Mouse (Mus musculus): Measurements from ENCODE around the gene Cpne1.
"Not testable (repeated sequence)": the region's sequence is repeated elsewhere in the genome, so short reads cannot be mapped to it uniquely, and the experiment has no call there.

The Cpne1 gene

GRCm38 (mm10) chr2:156111358-156112079, at the start of gene Cpne1, which contains the start of gene Rbm12:
Gene Cpne1, minus strand, starts transcription at chr2:156111965.
Gene Rbm12, minus strand, starts transcription at chr2:156111978.
- DNase-seq, result peak; percentile 87

- no peak for DNase-seq
Measured at GRCm38 (mm10) chr2:156151538-156151937, 39.8 kb upstream of the Cpne1 start.

DNA sequence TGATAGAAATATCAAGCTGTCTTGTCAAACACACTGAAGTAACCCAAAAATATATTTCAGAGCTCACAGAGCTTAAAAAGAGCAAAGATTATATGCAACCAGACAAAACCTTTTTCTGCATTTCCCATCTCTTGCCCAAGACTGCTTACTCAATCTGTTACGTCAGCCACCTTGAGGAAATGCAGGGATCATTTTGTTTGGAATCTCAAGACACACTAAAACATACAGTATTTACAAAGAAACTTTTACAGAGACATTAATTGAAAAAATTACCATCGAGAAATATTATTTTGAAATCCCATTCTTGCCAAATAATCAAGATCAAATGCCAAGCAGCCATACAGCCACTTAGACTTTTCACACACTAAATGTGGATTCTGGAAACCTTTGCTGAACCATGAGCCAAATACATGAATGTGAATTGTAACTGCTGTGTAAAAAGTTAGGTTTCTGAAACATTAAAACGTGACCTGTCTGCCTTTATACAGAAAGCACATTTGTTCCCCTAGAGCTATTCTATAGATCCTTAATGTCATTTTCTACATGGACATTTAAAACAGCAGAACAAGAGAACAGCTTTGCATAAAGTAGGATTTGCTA, 35.7 kb upstream of the Cpne1 start:
- no peak for DNase-seq

- DNase-seq, result no peak
Measured at GRCm38 (mm10) chr2:156146272-156146989, 34.7 kb upstream of the Cpne1 start.

DNA sequence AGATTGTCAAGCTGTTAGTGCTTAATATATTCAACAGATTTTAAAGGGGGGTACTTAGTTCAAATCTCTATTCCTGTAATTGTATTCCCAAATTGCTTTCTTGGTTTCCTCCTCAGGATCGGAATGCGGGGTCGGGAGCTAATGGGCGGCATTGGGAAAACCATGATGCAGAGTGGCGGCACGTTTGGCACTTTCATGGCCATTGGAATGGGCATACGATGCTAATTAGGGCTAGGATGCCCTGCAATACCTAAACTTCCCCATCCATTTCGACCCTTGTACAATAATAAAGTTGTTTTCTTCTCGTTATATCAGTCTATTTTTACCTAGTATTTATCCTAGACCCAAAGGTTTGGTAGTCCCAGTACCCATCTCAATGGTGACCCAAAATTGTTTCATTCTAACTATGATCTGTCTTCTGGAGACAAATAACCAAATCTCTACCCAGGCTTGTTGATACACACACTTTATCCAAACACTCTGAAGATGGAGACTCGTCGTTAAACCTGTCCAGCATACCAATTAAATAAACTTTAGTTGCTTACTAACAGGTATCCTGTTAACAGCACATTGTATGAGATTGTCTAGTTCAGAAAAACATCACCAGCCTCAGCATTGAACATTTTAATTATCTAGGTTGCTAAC, 33.8 kb upstream of the Cpne1 start:
- no peak for DNase-seq

GRCm38 (mm10) chr2:156143953-156144724, 32.4 kb upstream of the Cpne1 start, which contains the start of the genes Romo1 and Nfs1:
Gene Romo1, plus strand, starts transcription at chr2:156144039.
Gene Nfs1, minus strand, starts transcription at chr2:156144186.
- DNase-seq, result peak; percentile 92

DNA sequence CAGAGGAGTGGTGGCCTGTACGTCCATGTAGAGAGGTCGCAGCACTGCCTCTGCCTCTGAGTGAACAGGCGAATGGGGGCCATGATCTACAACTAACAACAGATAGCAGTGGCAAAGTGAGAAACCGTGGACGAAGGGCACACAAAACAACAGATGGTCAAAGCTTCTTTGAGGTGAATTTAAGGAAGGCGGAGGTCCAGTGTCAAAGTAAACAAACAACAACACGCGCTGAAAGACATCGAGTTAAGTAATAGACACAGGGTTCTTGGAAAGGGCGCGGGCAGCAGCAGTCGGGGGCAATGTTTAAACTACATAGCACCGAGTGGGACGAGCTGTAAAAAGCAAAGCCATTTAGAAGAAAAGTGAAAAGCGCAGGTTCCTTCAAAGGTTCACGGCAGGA, 31.6 kb upstream of the Cpne1 start:
- DNase-seq, result no peak

GRCm38 (mm10) chr2:156142820-156143219, 31.1 kb upstream of the Cpne1 start:
- DNase-seq, result no peak

DNA sequence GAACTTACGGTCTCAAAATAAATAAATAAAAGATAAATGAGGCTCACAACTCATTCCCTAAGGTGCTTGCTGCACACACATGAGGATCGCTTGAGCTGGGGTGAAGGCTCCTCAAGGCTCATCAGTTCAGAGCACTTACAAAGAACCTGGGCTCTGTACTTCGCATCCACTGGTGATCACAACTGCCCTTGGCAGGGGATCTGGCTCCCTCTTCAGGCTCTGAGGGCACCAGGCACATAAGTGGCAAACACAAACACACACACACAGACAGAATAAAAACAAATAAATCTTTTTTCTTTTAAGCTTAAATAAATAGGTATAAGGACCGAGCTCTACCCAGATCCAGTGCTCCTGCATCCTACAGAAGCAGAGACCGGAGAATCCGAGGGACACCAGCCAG, 23.9 kb upstream of the Cpne1 start:
- no peak for DNase-seq

DNA sequence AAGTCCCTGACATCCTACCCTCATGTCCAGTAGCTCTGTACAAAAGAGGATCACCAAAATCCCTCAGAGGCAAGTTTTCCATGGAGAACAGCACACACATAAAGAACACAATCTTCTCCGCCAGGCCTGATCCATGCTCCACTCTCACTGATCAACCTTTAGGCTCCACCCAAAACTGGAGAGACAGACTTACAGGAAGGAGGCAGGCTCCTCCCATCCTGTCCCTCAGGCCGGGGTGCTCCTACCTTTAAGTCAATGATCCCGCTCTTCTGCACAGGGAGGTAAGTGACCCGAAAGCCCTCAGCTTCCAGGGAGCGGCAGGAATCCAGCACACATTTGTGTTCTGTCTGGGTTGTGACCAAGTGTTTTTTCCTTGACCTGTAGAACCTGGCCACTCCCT, 22.4 kb upstream of the Cpne1 start:
- DNase-seq, result no peak

DNA sequence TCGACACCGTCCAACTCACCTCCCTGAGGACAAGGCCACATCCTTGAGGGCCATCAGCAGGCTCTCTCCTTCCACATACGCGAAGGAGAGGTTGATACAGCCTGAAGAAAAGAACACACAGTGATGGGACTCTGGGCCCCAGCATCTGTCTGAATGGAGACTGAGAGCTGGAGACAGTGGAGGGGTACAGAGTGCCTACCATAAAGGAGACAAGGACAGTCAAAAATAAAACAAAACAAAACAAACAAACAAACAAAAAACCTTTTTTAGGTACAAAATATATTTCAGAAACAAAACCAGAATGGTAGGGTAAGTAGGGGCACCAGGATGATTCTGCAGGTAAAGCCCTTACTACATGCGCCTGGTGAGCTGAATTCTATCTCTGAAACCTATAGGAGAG, 15.2 kb upstream of the Cpne1 start, which contains the start of gene Gm28036:
Gm28036 (minus strand) TSS at position 101 of the 400 bp plus-strand sequence.
- no peak for DNase-seq

GRCm38 (mm10) chr2:156123731-156124130, 12.0 kb upstream of the Cpne1 start:
- DNase-seq, result no peak

DNA sequence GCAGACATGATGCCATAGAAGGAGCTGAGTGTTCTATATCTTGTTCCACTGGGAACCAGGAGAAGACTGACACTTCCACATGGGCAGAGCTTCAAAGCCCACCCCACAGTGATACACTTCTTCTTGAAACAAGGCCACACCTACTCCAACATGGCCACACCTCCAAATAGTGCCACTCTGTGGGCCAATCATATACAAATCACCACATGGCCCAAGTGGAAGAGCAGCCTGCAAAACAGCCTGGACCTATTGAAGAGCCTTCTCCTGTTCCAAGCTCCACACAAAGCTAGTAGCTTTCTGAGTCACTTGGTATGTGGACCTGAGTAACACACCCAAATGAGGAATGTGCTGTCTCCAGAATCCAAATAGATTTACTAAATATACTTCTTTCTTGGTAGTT, 7.8 kb upstream of the Cpne1 start:
- no peak for DNase-seq

GRCm38 (mm10) chr2:156112080-156112423, 287 bp upstream of the Cpne1 start:
- not testable (repeated sequence) for DNase-seq

DNA sequence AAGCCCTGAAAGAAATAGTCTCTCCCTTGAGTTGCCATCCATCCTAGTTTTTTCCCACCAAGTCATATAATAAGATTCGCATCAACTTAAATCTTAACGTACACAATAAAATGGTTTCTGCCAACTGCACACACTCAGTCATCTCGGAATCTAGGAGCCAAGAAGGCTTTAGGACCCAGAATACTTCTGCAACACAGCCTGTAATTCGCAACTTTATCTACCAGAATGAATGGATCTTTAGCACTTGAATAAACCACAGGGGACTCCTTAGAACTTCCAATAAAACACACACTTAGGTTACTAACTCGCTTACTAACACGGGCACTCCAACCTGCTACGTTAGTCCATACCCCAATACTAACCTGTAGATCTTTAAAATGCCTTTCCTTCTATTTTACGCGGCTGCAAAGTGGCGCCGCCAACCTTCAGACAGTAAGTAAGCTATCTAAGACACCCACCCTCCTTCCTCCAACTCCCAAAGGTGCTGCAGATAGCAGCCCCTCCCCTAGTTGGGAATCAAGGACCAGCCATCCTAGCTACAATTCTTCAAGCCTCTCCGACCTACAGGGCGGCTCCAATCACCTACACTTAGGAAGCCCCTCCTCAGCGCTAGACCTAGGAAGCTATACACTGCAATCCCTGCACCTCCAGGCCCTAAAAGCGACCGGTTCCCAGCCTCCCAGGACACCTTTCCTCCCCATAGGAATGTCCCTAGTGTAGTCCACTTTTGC, 973 bp downstream of the Cpne1 start:
- DNase-seq, result no peak

DNA sequence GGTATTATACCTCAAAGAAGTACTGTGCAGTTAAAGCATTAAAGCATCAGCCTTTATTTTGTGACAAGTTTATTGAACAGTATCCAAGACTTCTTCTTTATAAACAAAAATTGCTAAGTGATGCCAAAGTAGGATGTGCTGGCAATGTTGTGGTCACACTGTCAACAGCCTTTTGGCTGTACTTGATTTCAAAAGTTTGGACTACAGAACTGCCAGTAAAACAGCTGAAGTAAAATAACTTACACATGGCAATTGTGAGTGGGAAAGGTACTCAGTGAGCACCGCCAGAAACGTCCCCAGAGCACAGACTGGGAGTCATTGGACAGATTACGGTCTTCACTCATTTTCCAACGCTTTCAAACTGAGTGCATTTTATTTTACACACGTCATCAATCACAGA, 19.8 kb downstream of the Cpne1 start:
- DNase-seq, result no peak

DNA sequence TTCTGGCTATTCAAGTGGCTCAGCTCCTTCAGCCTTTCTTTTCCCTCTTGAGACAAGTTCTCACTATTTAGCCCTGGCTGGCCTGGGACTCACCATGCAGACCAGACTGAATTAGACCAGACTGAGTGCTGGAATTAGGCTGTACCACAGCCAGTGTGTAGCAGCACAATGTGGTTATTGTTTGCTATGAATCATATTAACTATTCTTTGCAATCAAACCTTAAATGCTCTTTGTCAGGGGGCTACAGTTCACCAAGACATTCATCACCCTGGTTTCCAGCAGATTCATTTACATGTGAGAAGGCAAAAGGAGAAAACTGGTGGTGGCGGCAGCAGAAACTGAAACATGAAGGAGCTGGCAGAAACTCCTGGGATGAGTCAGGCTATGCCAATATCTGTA, 22.0 kb downstream of the Cpne1 start:
- DNase-seq, result no peak

DNA sequence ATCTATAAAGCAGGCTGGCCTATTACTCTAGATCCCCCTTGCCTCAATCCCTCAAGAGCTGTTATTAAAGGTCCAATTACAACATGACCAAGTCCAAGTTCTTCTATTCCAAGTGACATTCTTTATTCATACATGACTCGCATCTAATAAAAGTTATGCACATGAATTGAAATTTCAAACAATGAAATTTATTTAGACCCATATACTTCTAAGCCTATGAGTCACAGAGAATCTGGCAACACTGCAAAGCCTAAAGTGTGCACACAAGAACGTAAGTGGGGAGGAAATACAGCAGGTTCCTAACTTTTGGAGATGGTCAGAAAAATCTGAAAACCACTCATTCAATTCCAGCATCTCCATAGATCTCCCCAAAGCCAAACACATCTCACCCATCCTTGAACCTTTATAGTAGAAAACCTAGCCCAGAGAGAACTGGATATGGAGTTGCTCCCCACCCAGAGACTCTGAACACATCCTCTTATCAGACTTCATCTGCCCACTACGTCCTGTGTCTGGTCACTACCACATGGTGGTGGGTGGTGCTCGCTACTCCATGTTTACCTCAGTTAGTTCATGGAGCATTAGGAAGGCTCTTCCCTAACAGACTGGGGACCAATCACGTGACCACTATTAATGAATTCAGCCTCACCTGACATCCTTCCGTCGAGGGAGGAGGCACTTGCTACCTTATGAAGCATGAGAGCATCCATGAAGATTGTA, 24.2 kb downstream of the Cpne1 start:
- no peak for DNase-seq

GRCm38 (mm10) chr2:156084541-156084940, 27.2 kb downstream of the Cpne1 start:
- DNase-seq, result no peak

GRCm38 (mm10) chr2:156080391-156080790, 31.4 kb downstream of the Cpne1 start:
- DNase-seq, result no peak

- no peak for DNase-seq
Measured at GRCm38 (mm10) chr2:156079674-156080073, 32.1 kb downstream of the Cpne1 start.
